Mouse (Mus musculus): Measurements from ENCODE around the gene Ppp1r12a. TPM values are rescaled to one million over a fixed set of nuclear protein-coding genes. Genes with fewer than 3 reads are reported as not detected.

Gene Ppp1r12a
- polyA plus RNA-seq, 1 experiment from 2014 or later: 82.9 TPM

DNA sequence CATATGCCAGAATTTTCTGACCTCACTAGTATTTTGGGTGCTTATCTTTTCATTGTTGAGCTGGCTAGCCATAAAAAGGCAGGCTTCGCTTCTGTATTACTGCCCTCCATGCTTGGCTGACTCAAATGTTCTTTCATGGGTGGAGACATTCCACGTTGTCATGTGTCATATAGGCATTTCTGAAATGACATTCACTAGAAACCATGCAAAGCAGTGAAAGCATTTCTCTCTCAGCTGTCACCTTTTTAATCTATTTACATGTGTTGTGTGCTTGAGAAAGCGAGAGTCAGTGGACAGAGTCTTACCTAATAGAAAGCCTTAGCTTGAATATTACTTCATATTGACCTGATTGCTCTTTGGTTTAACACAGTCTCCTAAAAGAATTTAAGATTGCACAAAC lies 8.8 kb downstream of the Ppp1r12a start:
- H3K4me1 ChIP-seq (ENCODE audit: insufficient read depth, low read depth, low read length): peaks cover 17% of the 10 kb centered on the region
- H3K9ac ChIP-seq (replicated peaks; ENCODE audit: low read depth): no peak overlapping the region
- H3K9me3 ChIP-seq (ENCODE audit: low read length): no peaks in the 10 kb centered on the region
- H3K27me3 ChIP-seq (replicated peaks; ENCODE audit: insufficient read depth, low read length): no peaks in the 10 kb centered on the region
- H3K4me2 ChIP-seq (replicated peaks; ENCODE audit: low read depth, low read length): no peak overlapping the region
- 32% methylated on average over 3 of the region's 3 CpGs for WGBS
- no peaks in the 10 kb centered on the region for H3K36me3 ChIP-seq (ENCODE audit: insufficient read depth, low read length)
- no peak overlapping the region for H3K27ac ChIP-seq (ENCODE audit: low read length)
- ATAC-seq (peak; percentile 71), DNase-seq (ENCODE audit: low spot score) (peak; percentile 72)
- peak; percentile 48 for TF ChIP-seq EP300 (IDR thresholded peaks at IDR 0.05)
- no peak for TF ChIP-seq CTCF (IDR thresholded peaks at IDR 0.05)
- no peak overlapping the region for H3K4me3 ChIP-seq (ENCODE audit: low read depth, low read length)

DNA sequence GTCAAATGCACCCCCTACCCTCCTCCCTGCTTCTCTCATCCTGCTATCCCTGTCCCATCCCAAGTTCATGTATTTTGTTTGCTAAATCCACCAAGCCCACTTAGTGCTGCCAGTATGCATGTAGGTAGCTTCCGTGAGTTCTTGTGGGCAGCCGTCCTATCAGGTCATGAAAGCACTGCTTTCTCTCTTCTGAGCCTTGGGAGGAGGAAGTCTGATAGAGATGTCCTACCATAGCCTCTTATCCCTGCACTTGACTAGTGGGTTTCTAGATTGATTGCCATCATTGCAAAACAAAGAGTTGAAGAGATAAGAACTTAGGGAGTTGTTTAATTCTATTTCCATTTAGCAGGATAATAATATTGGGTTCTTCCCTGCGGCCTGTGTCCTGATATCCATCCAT lies 9.6 kb downstream of the Ppp1r12a start:
- no peak overlapping the region for H3K9ac ChIP-seq (replicated peaks; ENCODE audit: low read depth)
- ATAC-seq (no peak), DNase-seq (ENCODE audit: low spot score) (no peak)
- no peak overlapping the region for H3K4me3 ChIP-seq (ENCODE audit: low read depth, low read length)
- TF ChIP-seq EP300 (IDR thresholded peaks at IDR 0.05) (no peak), CTCF (IDR thresholded peaks at IDR 0.05) (no peak)
- no peaks in the 10 kb centered on the region for H3K27me3 ChIP-seq (replicated peaks; ENCODE audit: insufficient read depth, low read length)
- H3K36me3 ChIP-seq (ENCODE audit: insufficient read depth, low read length): no peaks in the 10 kb centered on the region
- no peaks in the 10 kb centered on the region for H3K9me3 ChIP-seq (ENCODE audit: low read length)
- peaks cover 13% of the 10 kb centered on the region for H3K4me1 ChIP-seq (ENCODE audit: insufficient read depth, low read depth, low read length)
- no peak overlapping the region for H3K4me2 ChIP-seq (replicated peaks; ENCODE audit: low read depth, low read length)
- H3K27ac ChIP-seq (ENCODE audit: low read length): no peak overlapping the region
- 73% methylated on average over 3 of the region's 3 CpGs for WGBS

DNA sequence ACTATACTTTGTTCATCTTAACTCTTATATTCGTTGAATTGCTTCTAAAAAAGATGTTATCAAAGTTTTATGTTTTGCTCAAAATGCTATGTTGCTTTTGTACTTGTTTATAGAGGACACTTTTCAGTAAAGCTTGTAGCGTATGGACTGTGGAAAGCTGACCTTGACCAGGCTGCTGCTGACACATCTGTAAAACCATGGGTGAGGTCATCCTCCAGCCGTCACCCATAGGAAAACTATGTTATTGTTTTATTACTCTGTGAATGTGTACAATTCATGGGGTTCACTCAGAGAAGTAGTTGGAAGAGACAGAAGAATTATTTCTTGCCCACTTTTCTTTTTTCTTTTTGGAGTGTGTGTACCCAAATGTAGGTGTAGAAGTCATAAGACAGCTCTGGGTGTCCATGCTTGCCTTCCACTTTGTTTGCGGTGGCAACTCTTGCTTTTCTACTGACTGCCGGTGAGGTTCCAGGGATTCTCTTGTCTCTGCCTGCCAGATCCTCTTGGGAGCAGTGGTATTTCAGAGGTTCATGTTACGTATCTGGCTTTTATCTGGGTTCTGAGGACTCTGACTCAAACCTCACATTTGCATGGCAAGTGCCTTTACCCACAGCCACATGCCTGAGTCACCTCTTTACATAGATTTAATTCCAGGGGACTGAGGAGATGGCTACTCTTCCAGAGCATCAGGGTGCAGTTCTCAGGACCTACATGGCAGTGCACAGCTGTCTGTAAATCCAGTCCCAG lies 11.0 kb downstream of the Ppp1r12a start:
- 52% methylated on average over 6 of the region's 6 CpGs for WGBS
- no peaks in the 10 kb centered on the region for H3K9me3 ChIP-seq (ENCODE audit: low read length)
- no peaks in the 10 kb centered on the region for H3K27me3 ChIP-seq (replicated peaks; ENCODE audit: insufficient read depth, low read length)
- peaks cover 9% of the 10 kb centered on the region; the same call in 1 of the 2 replicates for H3K4me1 ChIP-seq (ENCODE audit: insufficient read depth, low read depth, low read length)
- H3K4me3 ChIP-seq (ENCODE audit: low read depth, low read length): no peak overlapping the region
- TF ChIP-seq CTCF (IDR thresholded peaks at IDR 0.05): no peak
- no peak for TF ChIP-seq EP300 (IDR thresholded peaks at IDR 0.05)
- H3K4me2 ChIP-seq (replicated peaks; ENCODE audit: low read depth, low read length): no peak overlapping the region
- DNase-seq (ENCODE audit: low spot score): peak; percentile 23
- ATAC-seq: peak; percentile 52
- no peak overlapping the region for H3K27ac ChIP-seq (ENCODE audit: low read length)
- no peaks in the 10 kb centered on the region for H3K36me3 ChIP-seq (ENCODE audit: insufficient read depth, low read length)
- H3K9ac ChIP-seq (replicated peaks; ENCODE audit: low read depth): no peak overlapping the region

GRCm38 (mm10) chr10:108174107-108174506 lies 12.1 kb downstream of the Ppp1r12a start:
- peaks cover 7% of the 10 kb centered on the region; the same call in 1 of the 2 replicates for H3K4me1 ChIP-seq (ENCODE audit: insufficient read depth, low read depth, low read length)

DNA sequence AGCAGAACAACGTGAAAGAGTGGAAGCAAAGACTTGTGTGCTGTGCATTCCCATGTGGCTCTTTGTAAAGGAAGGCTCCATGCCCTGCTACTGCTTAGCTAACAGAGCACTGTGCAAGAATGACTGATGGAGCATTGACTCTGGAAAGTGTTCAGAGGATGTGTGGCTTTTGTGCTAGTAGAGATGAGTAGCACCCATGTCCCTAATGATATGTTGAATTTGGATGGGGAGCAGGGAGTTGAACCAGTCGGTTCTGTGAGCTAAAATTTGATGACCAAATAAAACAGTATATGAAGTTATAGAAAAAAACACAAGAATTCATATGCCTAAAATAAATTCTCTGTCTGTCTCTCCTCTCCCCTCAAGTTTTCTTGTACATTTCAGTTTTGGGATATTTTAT lies 13.9 kb downstream of the Ppp1r12a start:
- no peak overlapping the region for H3K4me2 ChIP-seq (replicated peaks; ENCODE audit: low read depth, low read length)
- H3K27me3 ChIP-seq (replicated peaks; ENCODE audit: insufficient read depth, low read length): no peaks in the 10 kb centered on the region
- DNase-seq (ENCODE audit: low spot score) (no peak), ATAC-seq (no peak)
- no peaks in the 10 kb centered on the region for H3K36me3 ChIP-seq (ENCODE audit: insufficient read depth, low read length)
- 65% methylated on average over 2 of the region's 2 CpGs for WGBS
- no peak overlapping the region for H3K9ac ChIP-seq (replicated peaks; ENCODE audit: low read depth)
- no peak overlapping the region for H3K4me3 ChIP-seq (ENCODE audit: low read depth, low read length)
- H3K27ac ChIP-seq (ENCODE audit: low read length): no peak overlapping the region
- peaks cover 4% of the 10 kb centered on the region; the same call in 1 of the 2 replicates for H3K4me1 ChIP-seq (ENCODE audit: insufficient read depth, low read depth, low read length)
- TF ChIP-seq CTCF (IDR thresholded peaks at IDR 0.05): no peak
- TF ChIP-seq EP300 (IDR thresholded peaks at IDR 0.05): no peak
- no peaks in the 10 kb centered on the region for H3K9me3 ChIP-seq (ENCODE audit: low read length)

More at GRCm38 (mm10) chr10:108174107-108174506, 12.1 kb downstream of the Ppp1r12a start:
- TF ChIP-seq CTCF (IDR thresholded peaks at IDR 0.05) (no peak), EP300 (IDR thresholded peaks at IDR 0.05) (no peak)
- 66% methylated on average over 5 of the region's 5 CpGs for WGBS
- ATAC-seq (no peak), DNase-seq (ENCODE audit: low spot score) (no peak)
- no peaks in the 10 kb centered on the region for H3K27me3 ChIP-seq (replicated peaks; ENCODE audit: insufficient read depth, low read length)
- H3K4me3 ChIP-seq (ENCODE audit: low read depth, low read length): no peak overlapping the region
- H3K9me3 ChIP-seq (ENCODE audit: low read length): no peaks in the 10 kb centered on the region
- no peak overlapping the region for H3K4me2 ChIP-seq (replicated peaks; ENCODE audit: low read depth, low read length)
- H3K27ac ChIP-seq (ENCODE audit: low read length): no peak overlapping the region
- no peak overlapping the region for H3K9ac ChIP-seq (replicated peaks; ENCODE audit: low read depth)
- H3K36me3 ChIP-seq (ENCODE audit: insufficient read depth, low read length): no peaks in the 10 kb centered on the region

DNA sequence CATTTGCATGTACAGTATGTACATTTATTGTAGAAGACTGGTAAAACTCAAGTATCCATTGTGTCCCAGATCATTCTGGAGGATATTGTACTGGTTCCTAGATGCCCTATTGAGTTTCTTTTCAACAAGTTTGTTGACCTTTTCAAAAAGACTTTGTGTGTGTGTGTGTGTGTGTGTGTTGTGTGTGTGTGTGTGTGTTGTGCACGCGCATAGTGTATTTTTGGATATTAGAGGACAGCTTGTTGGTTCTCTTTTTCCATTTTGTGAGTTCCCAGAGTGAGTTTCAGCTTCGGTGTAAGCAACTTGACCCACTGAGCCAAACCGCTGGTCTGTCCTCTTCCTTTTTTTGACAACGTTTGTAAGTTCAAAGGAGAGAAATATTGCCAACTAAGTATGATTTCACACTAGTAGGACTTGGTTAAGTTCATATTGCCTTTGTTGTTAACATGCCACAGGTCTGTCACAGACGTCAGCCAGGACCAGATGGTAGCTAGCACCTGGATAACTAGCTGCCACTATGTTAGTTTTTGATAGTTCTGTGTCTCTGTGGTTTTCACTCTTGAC lies 16.4 kb downstream of the Ppp1r12a start:
- WGBS: 69% methylated on average over 6 of the region's 6 CpGs
- no peak overlapping the region for H3K9ac ChIP-seq (replicated peaks; ENCODE audit: low read depth)
- H3K4me2 ChIP-seq (replicated peaks; ENCODE audit: low read depth, low read length): no peak overlapping the region
- H3K4me3 ChIP-seq (ENCODE audit: low read depth, low read length): no peak overlapping the region
- H3K4me1 ChIP-seq (ENCODE audit: insufficient read depth, low read depth, low read length): no peaks in the 10 kb centered on the region
- H3K9me3 ChIP-seq (ENCODE audit: low read length): no peaks in the 10 kb centered on the region
- no peaks in the 10 kb centered on the region for H3K27me3 ChIP-seq (replicated peaks; ENCODE audit: insufficient read depth, low read length)
- no peak overlapping the region for H3K27ac ChIP-seq (ENCODE audit: low read length)
- no peak for ATAC-seq
- no peak for TF ChIP-seq EP300 (IDR thresholded peaks at IDR 0.05)
- no peak for TF ChIP-seq CTCF (IDR thresholded peaks at IDR 0.05)
- no peaks in the 10 kb centered on the region for H3K36me3 ChIP-seq (ENCODE audit: insufficient read depth, low read length)
- no peak for DNase-seq (ENCODE audit: low spot score)
